Mouse (Mus musculus): Measurements from ENCODE around the gene Sesn3. TPM values are rescaled to one million over a fixed set of nuclear protein-coding genes. Genes with fewer than 3 reads are reported as not detected.
"Not testable (repeated sequence)": the region's sequence is repeated elsewhere in the genome, so short reads cannot be mapped to it uniquely, and the experiment has no call there.

Gene Sesn3
- 12.3 and 13.6 TPM in 2 replicates for polyA plus RNA-seq (2016; fragmentation: Nextera tagmentation; extraction: Ambion mirVana)

DNA sequence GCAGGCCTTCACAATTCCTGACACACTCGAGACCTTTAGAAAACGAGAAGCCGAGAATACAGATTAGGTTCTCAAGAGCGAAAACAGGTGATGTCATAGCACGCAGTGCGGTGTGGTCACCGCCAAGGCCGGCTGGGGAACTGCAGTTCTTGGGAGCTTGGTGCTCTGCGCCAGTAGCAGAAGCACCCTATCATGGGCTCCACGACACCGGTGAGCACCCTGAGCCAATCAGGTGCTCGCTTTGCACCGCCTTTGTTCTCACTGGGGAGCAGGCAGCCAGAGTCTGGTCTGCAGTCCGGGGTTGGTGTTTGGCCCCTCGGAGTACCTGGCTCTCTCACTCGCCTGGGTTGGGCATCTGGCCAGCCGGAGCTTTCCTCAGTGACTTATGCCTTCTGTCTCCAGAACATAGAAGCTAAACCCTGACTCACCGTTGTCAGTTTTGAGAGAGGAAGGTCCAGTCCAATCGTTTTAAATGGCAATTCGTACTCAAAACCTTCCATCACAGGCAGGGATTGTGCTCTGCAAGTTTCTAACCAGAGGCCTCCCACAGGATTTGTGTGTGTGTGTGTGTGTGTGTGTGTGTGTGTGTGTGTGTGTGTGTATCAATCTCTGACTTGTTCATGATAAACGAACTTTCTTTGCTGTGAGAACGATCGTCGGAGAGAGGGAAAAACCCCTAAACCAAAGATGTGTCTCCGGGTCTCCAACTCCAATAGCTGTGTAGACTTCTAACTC lies at the start of gene Sesn3:
Gene Sesn3, plus strand, starts transcription at position 82 of the 735 bp plus-strand sequence.
- peak; percentile 95 for DNase-seq (ENCODE audit: low spot score)
- 1% methylated on average over 25 of the region's 25 CpGs for WGBS
- Histone ChIP-seq H3K27ac (peak within 1 kb of the TSS; percentile 89), H3K4me1 (peaks cover 8% of the 10 kb centered on the region; the same call in 1 of the 2 replicates), H3K36me3 (no peaks in the 10 kb centered on the region), H3K27me3 (ENCODE audit: insufficient read depth, poor library complexity, severe bottlenecking) (no peaks in the 10 kb centered on the region), H3K4me3 (peak within 1 kb of the TSS; percentile 86), H3K9me3 (no peaks in the 10 kb centered on the region)

DNA sequence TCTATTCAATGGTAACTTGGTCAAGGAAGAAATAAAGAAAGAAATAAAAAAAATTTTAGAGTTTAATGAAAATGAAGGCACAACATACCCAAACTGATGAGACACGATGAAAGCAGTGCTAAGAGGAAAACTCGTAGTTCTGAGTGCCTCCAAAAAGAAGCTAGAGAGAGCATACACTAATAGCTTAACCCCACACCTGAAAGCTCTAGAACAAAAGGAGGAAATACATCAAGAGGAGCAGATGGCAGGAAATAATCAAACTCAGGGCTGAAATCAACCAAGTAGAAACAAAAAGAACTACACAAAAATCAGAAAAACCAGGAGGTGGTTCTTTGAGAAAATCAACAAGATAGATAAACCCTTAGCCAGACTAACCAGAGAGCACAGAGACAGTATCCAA lies 47.8 kb upstream of the Sesn3 start:
- not testable (repeated sequence) for H3K4me3 ChIP-seq; DNase-seq (ENCODE audit: low spot score); H3K4me1 ChIP-seq; H3K27me3 ChIP-seq (ENCODE audit: insufficient read depth, poor library complexity, severe bottlenecking); H3K27ac ChIP-seq; H3K9me3 ChIP-seq; H3K36me3 ChIP-seq
- 82% methylated on average over 2 of the region's 2 CpGs for WGBS

- Histone ChIP-seq H3K27ac (no peak overlapping the region), H3K4me1 (peaks cover 14% of the 10 kb centered on the region), H3K36me3 (no peaks in the 10 kb centered on the region), H3K4me3 (no peak overlapping the region), H3K9me3 (no peaks in the 10 kb centered on the region), H3K27me3 (ENCODE audit: insufficient read depth, poor library complexity, severe bottlenecking) (no peaks in the 10 kb centered on the region)
- 36% methylated on average over 7 of the region's 7 CpGs for WGBS
- DNase-seq (ENCODE audit: low spot score), result no peak
Measured at GRCm38 (mm10) chr9:14233702-14234373, 41.0 kb upstream of the Sesn3 start.

GRCm38 (mm10) chr9:14235286-14235685 lies 39.6 kb upstream of the Sesn3 start:
- H3K4me1 ChIP-seq, result peaks cover 14% of the 10 kb centered on the region
- H3K36me3 ChIP-seq, result no peaks in the 10 kb centered on the region
- H3K9me3 ChIP-seq, result no peaks in the 10 kb centered on the region
- H3K4me3 ChIP-seq, result no peak overlapping the region
- no peak for DNase-seq (ENCODE audit: low spot score)
- H3K27ac ChIP-seq, result no peak overlapping the region
- 88% methylated on average over 2 of the region's 2 CpGs for WGBS
- no peaks in the 10 kb centered on the region for H3K27me3 ChIP-seq (ENCODE audit: insufficient read depth, poor library complexity, severe bottlenecking)

- not testable (repeated sequence) for H3K9me3 ChIP-seq; H3K4me3 ChIP-seq; H3K27me3 ChIP-seq (ENCODE audit: insufficient read depth, poor library complexity, severe bottlenecking); H3K27ac ChIP-seq; DNase-seq (ENCODE audit: low spot score); H3K36me3 ChIP-seq
- peaks cover 15% of the 10 kb centered on the region for H3K4me1 ChIP-seq
- WGBS, result 78% methylated on average over 1 of the region's 1 CpGs
Measured at GRCm38 (mm10) chr9:14241003-14241402, 33.9 kb upstream of the Sesn3 start.

DNA sequence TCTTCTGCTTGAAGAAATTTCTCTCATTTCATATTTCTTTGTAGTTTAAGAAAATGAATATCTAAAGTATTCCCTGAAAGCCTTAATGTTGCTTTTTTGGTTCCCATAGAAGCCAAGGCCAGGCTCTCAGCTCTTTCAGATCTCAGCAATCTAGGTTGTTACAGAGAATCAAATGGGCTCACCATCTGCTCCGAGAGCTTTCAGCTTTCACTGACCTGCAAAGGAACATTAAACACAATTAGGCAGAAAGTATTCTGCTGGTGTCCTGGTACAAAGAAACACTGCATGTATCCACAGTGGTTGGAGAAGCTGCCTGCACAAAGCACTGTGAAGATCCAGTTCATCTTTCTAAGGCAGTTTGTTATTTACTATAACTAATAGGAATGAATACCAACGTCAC lies 32.6 kb upstream of the Sesn3 start:
- 76% methylated on average over 2 of the region's 2 CpGs for WGBS

DNA sequence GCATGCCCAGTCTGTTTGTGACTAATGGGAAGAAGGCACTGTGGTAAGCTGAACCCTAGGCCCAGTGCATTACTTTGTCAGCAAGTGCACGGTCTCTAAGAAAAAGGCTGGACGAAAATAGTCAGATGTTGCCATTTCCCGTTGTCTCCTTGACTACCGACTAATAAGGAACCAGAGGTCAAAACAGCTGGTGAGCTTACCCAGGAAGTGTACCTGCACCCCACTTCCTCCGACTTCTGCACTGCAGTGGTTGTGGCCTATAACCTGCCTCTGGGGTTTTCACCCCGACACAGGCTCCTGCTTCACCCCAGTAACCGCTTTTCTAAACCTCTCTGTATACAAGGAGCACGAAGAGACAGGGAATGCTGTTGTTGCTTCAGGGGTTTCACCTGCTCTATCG lies 30.3 kb upstream of the Sesn3 start:
- no peak for DNase-seq (ENCODE audit: low spot score)
- Histone ChIP-seq H3K27ac (no peak overlapping the region), H3K9me3 (no peaks in the 10 kb centered on the region), H3K4me3 (no peak overlapping the region), H3K36me3 (no peaks in the 10 kb centered on the region), H3K4me1 (peaks cover 30% of the 10 kb centered on the region), H3K27me3 (ENCODE audit: insufficient read depth, poor library complexity, severe bottlenecking) (0 out of 2 replicates have a peak, but pooled peaks cover 3% of the 10 kb centered on the region)
- 48% methylated on average over 9 of the region's 9 CpGs for WGBS

More for the DNA sequence above, 32.6 kb upstream of the Sesn3 start:
- H3K4me1 ChIP-seq, result peaks cover 24% of the 10 kb centered on the region
- no peaks in the 10 kb centered on the region for H3K36me3 ChIP-seq
- 0 out of 2 replicates have a peak, but pooled peaks cover 3% of the 10 kb centered on the region for H3K27me3 ChIP-seq (ENCODE audit: insufficient read depth, poor library complexity, severe bottlenecking)
- no peak overlapping the region for H3K27ac ChIP-seq
- no peaks in the 10 kb centered on the region for H3K9me3 ChIP-seq
- H3K4me3 ChIP-seq, result no peak overlapping the region
- no peak for DNase-seq (ENCODE audit: low spot score)

- Histone ChIP-seq H3K9me3 (no peaks in the 10 kb centered on the region), H3K27me3 (ENCODE audit: insufficient read depth, poor library complexity, severe bottlenecking) (0 out of 2 replicates have a peak, but pooled peaks cover 3% of the 10 kb centered on the region), H3K4me3 (no peak overlapping the region), H3K4me1 (peaks cover 30% of the 10 kb centered on the region), H3K27ac (no peak overlapping the region), H3K36me3 (no peaks in the 10 kb centered on the region)
- 48% methylated on average over 7 of the region's 7 CpGs for WGBS
- DNase-seq (ENCODE audit: low spot score), result no peak
Measured at GRCm38 (mm10) chr9:14245013-14245586, 29.8 kb upstream of the Sesn3 start.

DNA sequence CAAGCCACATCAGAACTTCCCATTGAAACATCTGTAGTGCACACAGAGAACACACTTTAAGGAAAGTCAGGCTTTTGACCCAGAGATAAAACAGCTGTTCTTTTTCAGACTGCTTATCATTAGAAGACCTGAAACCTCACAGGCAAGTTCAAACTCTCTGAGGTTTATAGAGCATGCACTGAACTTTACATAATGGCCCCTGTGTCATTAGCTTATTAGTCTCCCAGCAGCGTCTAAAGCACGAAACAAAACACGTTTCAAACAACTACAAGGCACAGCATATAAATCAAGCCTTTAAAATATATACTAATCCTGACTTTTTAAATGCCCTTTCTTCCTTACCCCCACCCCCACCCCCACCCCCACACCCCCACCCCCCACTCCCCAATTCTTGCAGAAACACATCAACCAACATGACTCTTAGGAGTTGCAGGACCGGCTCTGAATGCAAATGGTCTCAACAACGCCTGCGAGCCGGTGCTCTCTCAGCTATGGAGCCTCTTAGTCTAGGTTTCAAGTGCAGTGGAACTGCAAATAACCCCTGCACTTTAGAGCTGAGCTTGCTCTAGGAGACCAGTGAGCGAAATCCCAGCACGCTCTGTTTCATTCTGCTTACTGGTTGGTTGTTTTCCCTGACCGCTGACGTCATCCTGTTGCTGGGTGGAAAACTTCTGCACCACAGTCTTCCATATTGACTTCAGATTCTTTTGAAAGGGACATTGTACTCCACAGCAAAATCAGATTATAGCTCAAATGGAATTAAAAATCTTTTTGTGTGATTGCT lies 28.7 kb upstream of the Sesn3 start:
- DNase-seq (ENCODE audit: low spot score), result peak; percentile 79
- 16% methylated on average over 11 of the region's 11 CpGs for WGBS
- no peaks in the 10 kb centered on the region for H3K36me3 ChIP-seq
- H3K9me3 ChIP-seq, result no peaks in the 10 kb centered on the region
- H3K4me1 ChIP-seq, result peaks cover 30% of the 10 kb centered on the region
- H3K27ac ChIP-seq, result peak overlapping the region; percentile 50
- H3K4me3 ChIP-seq, result no peak overlapping the region
- 0 out of 2 replicates have a peak, but pooled peaks cover 3% of the 10 kb centered on the region for H3K27me3 ChIP-seq (ENCODE audit: insufficient read depth, poor library complexity, severe bottlenecking)

- 70% methylated on average over 12 of the region's 12 CpGs for WGBS
- H3K27me3 ChIP-seq (ENCODE audit: insufficient read depth, poor library complexity, severe bottlenecking), result 0 out of 2 replicates have a peak, but pooled peaks cover 3% of the 10 kb centered on the region
- peak overlapping the region; percentile 59; the same call in 1 of the 2 replicates for H3K27ac ChIP-seq
- no peak for DNase-seq (ENCODE audit: low spot score)
- peaks cover 30% of the 10 kb centered on the region for H3K4me1 ChIP-seq
- H3K9me3 ChIP-seq, result no peaks in the 10 kb centered on the region
- H3K4me3 ChIP-seq, result no peak overlapping the region
- H3K36me3 ChIP-seq, result no peaks in the 10 kb centered on the region
Measured at GRCm38 (mm10) chr9:14247480-14248208, 27.2 kb upstream of the Sesn3 start.

- H3K27ac ChIP-seq, result no peak overlapping the region; the same call in 1 of the 2 replicates
- WGBS, result 82% methylated on average over 3 of the region's 3 CpGs
Measured at GRCm38 (mm10) chr9:14248209-14248596, 26.7 kb upstream of the Sesn3 start.

DNA sequence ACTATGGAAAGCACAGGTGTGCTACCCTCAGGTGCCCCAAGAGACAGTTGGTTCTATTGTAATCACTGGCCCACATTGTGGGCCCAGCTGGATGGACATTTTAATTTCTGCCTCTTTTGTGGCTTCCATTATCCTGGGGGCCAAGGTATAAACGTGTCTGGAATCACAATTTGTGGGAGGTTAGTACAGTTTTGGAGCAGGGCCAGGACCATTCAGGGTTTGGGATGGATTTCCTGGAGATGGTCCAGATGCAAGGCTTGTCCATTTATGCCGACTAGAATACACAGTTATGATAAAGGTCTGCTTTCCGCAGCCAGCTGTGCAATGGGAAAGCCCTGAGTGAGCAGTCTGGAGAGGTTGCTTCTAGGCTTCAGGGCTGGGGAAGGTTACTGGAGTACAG lies 13.7 kb upstream of the Sesn3 start:
- H3K4me1 ChIP-seq, result no peaks in the 10 kb centered on the region
- no peaks in the 10 kb centered on the region for H3K9me3 ChIP-seq
- no peak overlapping the region for H3K27ac ChIP-seq
- DNase-seq (ENCODE audit: low spot score), result no peak
- WGBS, result 61% methylated on average over 3 of the region's 3 CpGs
- no peaks in the 10 kb centered on the region for H3K27me3 ChIP-seq (ENCODE audit: insufficient read depth, poor library complexity, severe bottlenecking)
- H3K4me3 ChIP-seq, result no peak overlapping the region
- no peaks in the 10 kb centered on the region for H3K36me3 ChIP-seq

More at GRCm38 (mm10) chr9:14248209-14248596, 26.7 kb upstream of the Sesn3 start:
- Histone ChIP-seq H3K36me3 (no peaks in the 10 kb centered on the region), H3K9me3 (no peaks in the 10 kb centered on the region), H3K4me3 (no peak overlapping the region), H3K27me3 (ENCODE audit: insufficient read depth, poor library complexity, severe bottlenecking) (0 out of 2 replicates have a peak, but pooled peaks cover 2% of the 10 kb centered on the region), H3K4me1 (peaks cover 30% of the 10 kb centered on the region)
- DNase-seq (ENCODE audit: low spot score), result no peak

Measured in heart, embryonic 10.5 days (tissue).